Mouse (Mus musculus): ENCODE measurements around the gene Fbxo41. TPM values are rescaled to one million over a fixed set of nuclear protein-coding genes. Genes with fewer than 3 reads are reported as not detected.

Fbxo41 gene
- total and polyA plus RNA-seq, 3 experiments, result 0.02 TPM; not detected in 1

- no peaks in the 10 kb centered on the region for H3K36me3 ChIP-seq (ENCODE audit: control insufficient read depth, insufficient read depth, low read length)
- DNase-seq, result peak; percentile 28 to 63
- no peak for TF ChIP-seq CTCF (IDR thresholded peaks at IDR 0.05)
- no peak for TF ChIP-seq POLR2A (IDR thresholded peaks at IDR 0.05; ENCODE audit: insufficient read depth, low read depth, low read length)
- no peak for TF ChIP-seq EP300 (IDR thresholded peaks at IDR 0.05; ENCODE audit: insufficient read depth, low read depth, low read length)
- H3K9ac ChIP-seq (ENCODE audit: low read depth, low read length), result no peak overlapping the region
- no peak overlapping the region for H3K4me3 ChIP-seq
- peaks cover 25% of the 10 kb centered on the region for H3K27me3 ChIP-seq (ENCODE audit: control insufficient read depth, insufficient read depth, low read length)
- under 1% methylated on average over 88 of the region's 88 CpGs for WGBS
- no peak overlapping the region for H3K27ac ChIP-seq
- H3K4me1 ChIP-seq (ENCODE audit: control insufficient read depth, insufficient read depth, low read length), result no peaks in the 10 kb centered on the region
- no peaks in the 10 kb centered on the region for H3K79me2 ChIP-seq (replicated peaks; ENCODE audit: control insufficient read depth, insufficient read depth, low read length)
- intact Hi-C loops (cut with DNase I), result no loop called here
These were observed 8.7 kb upstream of the Fbxo41 start for GRCm38 (mm10) chr6:85511286-85512055.

GRCm38 (mm10) chr6:85510476-85510875 lies 7.7 kb upstream of the Fbxo41 start:
- TF ChIP-seq EP300 (IDR thresholded peaks at IDR 0.05; ENCODE audit: insufficient read depth, low read depth, low read length), result no peak
- TF ChIP-seq POLR2A (IDR thresholded peaks at IDR 0.05; ENCODE audit: insufficient read depth, low read depth, low read length), result no peak
- TF ChIP-seq CTCF (IDR thresholded peaks at IDR 0.05), result peak; percentile 38
- no peak for DNase-seq
- intact Hi-C loops (cut with DNase I), result no loop called here

GRCm38 (mm10) chr6:85508602-85509001 lies 5.8 kb upstream of the Fbxo41 start:
- WGBS, result 43% methylated on average over 5 of the region's 5 CpGs
- Histone ChIP-seq H3K79me2 (replicated peaks; ENCODE audit: control insufficient read depth, insufficient read depth, low read length) (no peaks in the 10 kb centered on the region), H3K9ac (ENCODE audit: low read depth, low read length) (no peak overlapping the region), H3K4me1 (ENCODE audit: control insufficient read depth, insufficient read depth, low read length) (no peaks in the 10 kb centered on the region), H3K27me3 (ENCODE audit: control insufficient read depth, insufficient read depth, low read length) (peaks cover 22% of the 10 kb centered on the region), H3K27ac (no peak overlapping the region), H3K36me3 (ENCODE audit: control insufficient read depth, insufficient read depth, low read length) (no peaks in the 10 kb centered on the region), H3K4me3 (no peak overlapping the region)
- no peak for TF ChIP-seq EP300 (IDR thresholded peaks at IDR 0.05; ENCODE audit: insufficient read depth, low read depth, low read length)
- no peak for TF ChIP-seq POLR2A (IDR thresholded peaks at IDR 0.05; ENCODE audit: insufficient read depth, low read depth, low read length)
- TF ChIP-seq CTCF (IDR thresholded peaks at IDR 0.05), result no peak
- DNase-seq, result no peak
- intact Hi-C loops (cut with DNase I), result no loop called here

More at GRCm38 (mm10) chr6:85510476-85510875, 7.7 kb upstream of the Fbxo41 start:
- WGBS, result 5% methylated on average over 6 of the region's 6 CpGs
- Histone ChIP-seq H3K4me1 (ENCODE audit: control insufficient read depth, insufficient read depth, low read length) (no peaks in the 10 kb centered on the region), H3K27ac (no peak overlapping the region), H3K4me3 (no peak overlapping the region), H3K79me2 (replicated peaks; ENCODE audit: control insufficient read depth, insufficient read depth, low read length) (no peaks in the 10 kb centered on the region), H3K36me3 (ENCODE audit: control insufficient read depth, insufficient read depth, low read length) (no peaks in the 10 kb centered on the region), H3K27me3 (ENCODE audit: control insufficient read depth, insufficient read depth, low read length) (peaks cover 23% of the 10 kb centered on the region), H3K9ac (ENCODE audit: low read depth, low read length) (no peak overlapping the region)

GRCm38 (mm10) chr6:85504908-85505307 lies 2.1 kb upstream of the Fbxo41 start:
- Histone ChIP-seq H3K36me3 (ENCODE audit: control insufficient read depth, insufficient read depth, low read length) (no peaks in the 10 kb centered on the region), H3K4me1 (ENCODE audit: control insufficient read depth, insufficient read depth, low read length) (no peaks in the 10 kb centered on the region), H3K79me2 (replicated peaks; ENCODE audit: control insufficient read depth, insufficient read depth, low read length) (no peaks in the 10 kb centered on the region), H3K4me3 (no peak overlapping the region), H3K27me3 (ENCODE audit: control insufficient read depth, insufficient read depth, low read length) (peaks cover 11% of the 10 kb centered on the region), H3K27ac (no peak overlapping the region), H3K9ac (ENCODE audit: low read depth, low read length) (no peak overlapping the region)
- no peak for DNase-seq
- intact Hi-C loops (cut with DNase I), result no loop called here
- WGBS, result 75% methylated on average over 2 of the region's 2 CpGs
- TF ChIP-seq EP300 (IDR thresholded peaks at IDR 0.05; ENCODE audit: insufficient read depth, low read depth, low read length), result no peak
- no peak for TF ChIP-seq CTCF (IDR thresholded peaks at IDR 0.05)
- TF ChIP-seq POLR2A (IDR thresholded peaks at IDR 0.05; ENCODE audit: insufficient read depth, low read depth, low read length), result no peak

- DNase-seq, result no peak
- 3% methylated on average over 37 of the region's 37 CpGs for WGBS
- no peak overlapping the region for H3K9ac ChIP-seq (ENCODE audit: low read depth, low read length)
- intact Hi-C loops (cut with DNase I), result no loop called here
- TF ChIP-seq POLR2A (IDR thresholded peaks at IDR 0.05; ENCODE audit: insufficient read depth, low read depth, low read length) (no peak), EP300 (IDR thresholded peaks at IDR 0.05; ENCODE audit: insufficient read depth, low read depth, low read length) (no peak), CTCF (IDR thresholded peaks at IDR 0.05) (no peak)
- no peak overlapping the region for H3K27ac ChIP-seq
- H3K36me3 ChIP-seq (ENCODE audit: control insufficient read depth, insufficient read depth, low read length), result no peaks in the 10 kb centered on the region
- H3K4me3 ChIP-seq, result peak overlapping the region; percentile 27
- H3K27me3 ChIP-seq (ENCODE audit: control insufficient read depth, insufficient read depth, low read length), result peaks cover 11% of the 10 kb centered on the region
- no peaks in the 10 kb centered on the region for H3K79me2 ChIP-seq (replicated peaks; ENCODE audit: control insufficient read depth, insufficient read depth, low read length)
- no peaks in the 10 kb centered on the region for H3K4me1 ChIP-seq (ENCODE audit: control insufficient read depth, insufficient read depth, low read length)
These were observed 487 bp downstream of the Fbxo41 start for GRCm38 (mm10) chr6:85502103-85502910.

Measured in heart, adult 2 months (tissue).